Mouse (Mus musculus): ENCODE measurements around the gene AB124611. TPM values are rescaled to one million over a fixed set of nuclear protein-coding genes. Genes with fewer than 3 reads are reported as not detected.
"Not testable (repeated sequence)": the region's sequence is repeated elsewhere in the genome, so short reads cannot be mapped to it uniquely, and the experiment has no call there.

The AB124611 gene
- total and polyA plus RNA-seq, 2 experiments from 2014 or later = 0.15 to 1.00 TPM

- H3K4me2 ChIP-seq (ENCODE audit: low read depth, low read length) = peak within 1 kb of the TSS; percentile 71
- no peaks in the 10 kb centered on the region for H3K9me3 ChIP-seq (replicated peaks; ENCODE audit: control insufficient read depth, low read length)
- DNase-seq (ENCODE audit: low spot score) = peak; percentile 97
- peak within 1 kb of the TSS; percentile 79 for H3K4me3 ChIP-seq (ENCODE audit: low read depth, low read length)
- H3K27me3 ChIP-seq (ENCODE audit: control insufficient read depth, insufficient read depth, low read length) = no peaks in the 10 kb centered on the region
- H3K36me3 ChIP-seq (replicated peaks; ENCODE audit: control insufficient read depth, insufficient read depth, low read length) = peaks cover 36% of the 10 kb centered on the region
- WGBS = under 1% methylated on average over 44 of the region's 44 CpGs
- ATAC-seq (ENCODE audit: insufficient read depth, low read depth) = peak; percentile 97
- H3K9ac ChIP-seq (replicated peaks; ENCODE audit: low read depth, low read length) = peak within 1 kb of the TSS; percentile 54
- H3K4me1 ChIP-seq (ENCODE audit: control insufficient read depth, insufficient read depth) = peaks cover 14% of the 10 kb centered on the region; the same call in 1 of the 2 replicates
- TF ChIP-seq CTCF (IDR thresholded peaks at IDR 0.05; ENCODE audit: low read depth) (no peak), EP300 (IDR thresholded peaks at IDR 0.05; ENCODE audit: low read depth) (peak; percentile 99)
- H3K27ac ChIP-seq (ENCODE audit: low read depth) = peak within 1 kb of the TSS; percentile 91
Measured at GRCm38 (mm10) chr9:21509772-21510688, 15.9 kb upstream of the AB124611 start, which contains the start of gene Tmed1. Gene Tmed1 (minus strand): TSS chr9:21510252.

DNA sequence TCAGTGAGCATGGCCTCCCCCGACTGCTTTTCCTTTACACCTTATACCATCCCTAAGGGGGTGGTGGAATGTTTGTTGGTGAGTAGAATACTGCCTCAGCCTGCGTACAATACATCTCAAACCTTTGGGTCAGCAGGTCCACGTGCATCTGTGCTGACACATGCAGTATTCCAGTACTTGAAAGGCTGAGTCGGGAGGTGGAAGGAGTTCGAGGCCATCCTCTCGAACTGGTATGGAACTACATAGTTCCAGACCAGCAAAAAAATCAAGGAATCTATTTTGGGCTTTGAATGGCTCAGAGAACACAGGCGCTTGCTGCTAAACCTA is 15.3 kb upstream of the AB124611 start:
- peak; percentile 9; the same call in 1 of the 2 replicates for ATAC-seq (ENCODE audit: insufficient read depth, low read depth)
- WGBS = 3% methylated on average over 7 of the region's 7 CpGs

GRCm38 (mm10) chr9:21511052-21511451 is 14.9 kb upstream of the AB124611 start:
- H3K36me3 ChIP-seq (replicated peaks; ENCODE audit: control insufficient read depth, insufficient read depth, low read length) = peaks cover 26% of the 10 kb centered on the region
- H3K9me3 ChIP-seq (replicated peaks; ENCODE audit: control insufficient read depth, low read length) = no peaks in the 10 kb centered on the region
- TF ChIP-seq CTCF (IDR thresholded peaks at IDR 0.05; ENCODE audit: low read depth) (no peak), EP300 (IDR thresholded peaks at IDR 0.05; ENCODE audit: low read depth) (no peak)
- ATAC-seq (ENCODE audit: insufficient read depth, low read depth) (no peak), DNase-seq (ENCODE audit: low spot score) (no peak)
- no peaks in the 10 kb centered on the region for H3K27me3 ChIP-seq (ENCODE audit: control insufficient read depth, insufficient read depth, low read length)
- 0 out of 2 replicates have a peak overlapping the region, but pooled peaks have one; percentile 79 for H3K4me3 ChIP-seq (ENCODE audit: low read depth, low read length)
- WGBS = 80% methylated on average over 9 of the region's 9 CpGs
- H3K9ac ChIP-seq (replicated peaks; ENCODE audit: low read depth, low read length) = 0 out of 2 replicates have a peak overlapping the region, but pooled peaks have one; percentile 54
- H3K4me1 ChIP-seq (ENCODE audit: control insufficient read depth, insufficient read depth) = peaks cover 14% of the 10 kb centered on the region; the same call in 1 of the 2 replicates
- peak overlapping the region; percentile 91 for H3K27ac ChIP-seq (ENCODE audit: low read depth)
- H3K4me2 ChIP-seq (ENCODE audit: low read depth, low read length) = peak overlapping the region; percentile 71

More for the DNA sequence above, 15.3 kb upstream of the AB124611 start:
- H3K36me3 ChIP-seq (replicated peaks; ENCODE audit: control insufficient read depth, insufficient read depth, low read length) = peaks cover 30% of the 10 kb centered on the region
- peak overlapping the region; percentile 91 for H3K27ac ChIP-seq (ENCODE audit: low read depth)
- peak overlapping the region; percentile 54; the same call in 1 of the 2 replicates for H3K9ac ChIP-seq (replicated peaks; ENCODE audit: low read depth, low read length)
- H3K9me3 ChIP-seq (replicated peaks; ENCODE audit: control insufficient read depth, low read length) = no peaks in the 10 kb centered on the region
- peaks cover 14% of the 10 kb centered on the region; the same call in 1 of the 2 replicates for H3K4me1 ChIP-seq (ENCODE audit: control insufficient read depth, insufficient read depth)
- H3K4me2 ChIP-seq (ENCODE audit: low read depth, low read length) = peak overlapping the region; percentile 71
- no peak for TF ChIP-seq EP300 (IDR thresholded peaks at IDR 0.05; ENCODE audit: low read depth)
- TF ChIP-seq CTCF (IDR thresholded peaks at IDR 0.05; ENCODE audit: low read depth) = no peak
- DNase-seq (ENCODE audit: low spot score) = peak; percentile 20
- no peaks in the 10 kb centered on the region for H3K27me3 ChIP-seq (ENCODE audit: control insufficient read depth, insufficient read depth, low read length)
- peak overlapping the region; percentile 79 for H3K4me3 ChIP-seq (ENCODE audit: low read depth, low read length)

DNA sequence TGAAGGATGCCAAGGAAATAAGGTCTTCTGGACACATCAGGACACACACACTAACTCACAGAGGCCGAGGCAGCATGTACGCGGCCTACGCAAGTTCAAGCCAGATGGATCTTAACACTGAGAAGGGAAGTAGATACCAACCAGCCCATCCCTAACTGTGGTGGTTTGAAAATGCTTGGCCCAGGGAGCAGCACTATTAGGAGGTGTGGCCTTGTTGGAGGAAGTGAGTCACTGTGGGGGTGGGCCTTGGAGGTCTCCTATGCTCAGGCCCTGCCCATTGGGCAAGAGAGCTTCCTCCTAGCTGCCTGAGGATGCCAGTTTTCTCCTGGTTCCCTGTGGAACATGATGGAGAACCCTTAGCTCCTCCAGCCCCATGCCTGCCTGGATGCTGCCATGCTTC is 12.5 kb upstream of the AB124611 start:
- Histone ChIP-seq H3K27me3 (ENCODE audit: control insufficient read depth, insufficient read depth, low read length) (no peaks in the 10 kb centered on the region), H3K9me3 (replicated peaks; ENCODE audit: control insufficient read depth, low read length) (no peaks in the 10 kb centered on the region), H3K4me3 (ENCODE audit: low read depth, low read length) (no peak overlapping the region), H3K4me1 (ENCODE audit: control insufficient read depth, insufficient read depth) (peaks cover 14% of the 10 kb centered on the region; the same call in 1 of the 2 replicates), H3K9ac (replicated peaks; ENCODE audit: low read depth, low read length) (no peak overlapping the region), H3K36me3 (replicated peaks; ENCODE audit: control insufficient read depth, insufficient read depth, low read length) (0 out of 2 replicates have a peak, but pooled peaks cover 4% of the 10 kb centered on the region), H3K27ac (ENCODE audit: low read depth) (no peak overlapping the region), H3K4me2 (ENCODE audit: low read depth, low read length) (no peak overlapping the region)
- 100% methylated on average over 4 of the region's 4 CpGs for WGBS
- TF ChIP-seq EP300 (IDR thresholded peaks at IDR 0.05; ENCODE audit: low read depth) (no peak), CTCF (IDR thresholded peaks at IDR 0.05; ENCODE audit: low read depth) (no peak)
- no peak for ATAC-seq (ENCODE audit: insufficient read depth, low read depth)
- DNase-seq (ENCODE audit: low spot score) = no peak

GRCm38 (mm10) chr9:21517947-21518495 is 8.0 kb upstream of the AB124611 start:
- H3K9ac ChIP-seq (replicated peaks; ENCODE audit: low read depth, low read length) = no peak overlapping the region
- H3K27me3 ChIP-seq (ENCODE audit: control insufficient read depth, insufficient read depth, low read length) = no peaks in the 10 kb centered on the region
- no peak overlapping the region for H3K4me2 ChIP-seq (ENCODE audit: low read depth, low read length)
- ATAC-seq (ENCODE audit: insufficient read depth, low read depth) = no peak
- TF ChIP-seq EP300 (IDR thresholded peaks at IDR 0.05; ENCODE audit: low read depth) (no peak), CTCF (IDR thresholded peaks at IDR 0.05; ENCODE audit: low read depth) (no peak)
- H3K9me3 ChIP-seq (replicated peaks; ENCODE audit: control insufficient read depth, low read length) = no peaks in the 10 kb centered on the region
- H3K27ac ChIP-seq (ENCODE audit: low read depth) = no peak overlapping the region
- 68% methylated on average over 6 of the region's 6 CpGs for WGBS
- no peak overlapping the region for H3K4me3 ChIP-seq (ENCODE audit: low read depth, low read length)
- DNase-seq (ENCODE audit: low spot score) = no peak
- H3K4me1 ChIP-seq (ENCODE audit: control insufficient read depth, insufficient read depth) = no peaks in the 10 kb centered on the region
- no peaks in the 10 kb centered on the region for H3K36me3 ChIP-seq (replicated peaks; ENCODE audit: control insufficient read depth, insufficient read depth, low read length)

- H3K36me3 ChIP-seq (replicated peaks; ENCODE audit: control insufficient read depth, insufficient read depth, low read length); H3K4me3 ChIP-seq (ENCODE audit: low read depth, low read length); DNase-seq (ENCODE audit: low spot score); H3K27ac ChIP-seq (ENCODE audit: low read depth); ATAC-seq (ENCODE audit: insufficient read depth, low read depth); H3K27me3 ChIP-seq (ENCODE audit: control insufficient read depth, insufficient read depth, low read length); H3K4me1 ChIP-seq (ENCODE audit: control insufficient read depth, insufficient read depth); H3K4me2 ChIP-seq (ENCODE audit: low read depth, low read length); H3K9ac ChIP-seq (replicated peaks; ENCODE audit: low read depth, low read length); H3K9me3 ChIP-seq (replicated peaks; ENCODE audit: control insufficient read depth, low read length): not testable (repeated sequence)
- 85% methylated on average over 6 of the region's 6 CpGs for WGBS
Measured at GRCm38 (mm10) chr9:21518690-21519089, 7.3 kb upstream of the AB124611 start.
